Mouse (Mus musculus) embryonic facial prominence, embryonic 13.5 days (tissue): ENCODE data around the gene Gm11937. TPM values are rescaled to one million over a fixed set of nuclear protein-coding genes. Genes with fewer than 3 reads are reported as not detected.
"Not testable (repeated sequence)": the region's sequence is repeated elsewhere in the genome, so short reads cannot be mapped to it uniquely, and the experiment has no call there.

Experiments used
- ATAC-seq: fragments of 200-750 bp; cut with Nextera tagmentation; 2 replicates; pipeline ENCODE4 v1.8.0; 2017; ENCODE audit warnings: low read depth; ENCODE audit not compliant: insufficient number of reproducible peaks, insufficient read depth, low FRiP score, low TSS enrichment
- H3K27ac ChIP-seq: fragments of 300-500 bp; sonication (generic); 2 replicates; pipeline ENCODE4 v1.5.1; 2015; ENCODE audit warnings: moderate library complexity, mild to moderate bottlenecking, inconsistent platforms
- H3K27me3 ChIP-seq: fragments of 300-500 bp; sonication (generic); 2 replicates; pipeline ENCODE4 v1.6.1; 2015; ENCODE audit warnings: mild to moderate bottlenecking, inconsistent platforms
- H3K36me3 ChIP-seq: fragments of 300-500 bp; sonication (generic); 2 replicates; pipeline ENCODE4 v1.6.1; 2015; ENCODE audit warnings: mild to moderate bottlenecking, inconsistent platforms
- H3K4me1 ChIP-seq: fragments of 300-500 bp; sonication (generic); 2 replicates; pipeline ENCODE4 v1.6.1; 2015; ENCODE audit warnings: inconsistent platforms
- H3K4me2 ChIP-seq: fragments of 300-500 bp; sonication (generic); 2 replicates; pipeline ENCODE4 v1.6.1; 2015; ENCODE audit warnings: moderate library complexity, mild to moderate bottlenecking, inconsistent platforms
- H3K4me3 ChIP-seq: fragments of 300-500 bp; sonication (generic); 2 replicates; pipeline ENCODE4 v1.5.1; 2015; ENCODE audit warnings: mild to moderate bottlenecking, inconsistent platforms
- H3K9ac ChIP-seq: fragments of 300-500 bp; sonication (generic); 2 replicates; pipeline ENCODE4 v1.6.1; 2015; ENCODE audit warnings: mild to moderate bottlenecking, inconsistent platforms
- H3K9me3 ChIP-seq: fragments of 300-500 bp; sonication (generic); 2 replicates; pipeline ENCODE4 v1.6.1; 2016; ENCODE audit warnings: inconsistent platforms
- WGBS: fragments of 180-500 bp; shearing (Covaris S2); methylation state at CpG from one replicate; pipeline ENCODE4 v1.1.7; 2015; ENCODE audit warnings: mixed read lengths; 5-methylcytosine and 5-hydroxymethylcytosine counted together
- polyA plus RNA-seq: library from polyadenylated mRNA; unstranded; fragments of >200 nt; fragmentation: Nextera tagmentation; extraction: Ambion mirVana; gene quantifications from 2 replicates; pipeline ENCODE4 v1.2.1, GENCODE M21; 2015

Gene Gm11937
- polyA plus RNA-seq, 1 experiment from 2014 or later, result not detected

GRCm38 (mm10) chr11:99630890-99631289 lies 20.9 kb upstream of the Gm11937 start:
- WGBS, result 65% methylated on average over 3 of the region's 3 CpGs

DNA sequence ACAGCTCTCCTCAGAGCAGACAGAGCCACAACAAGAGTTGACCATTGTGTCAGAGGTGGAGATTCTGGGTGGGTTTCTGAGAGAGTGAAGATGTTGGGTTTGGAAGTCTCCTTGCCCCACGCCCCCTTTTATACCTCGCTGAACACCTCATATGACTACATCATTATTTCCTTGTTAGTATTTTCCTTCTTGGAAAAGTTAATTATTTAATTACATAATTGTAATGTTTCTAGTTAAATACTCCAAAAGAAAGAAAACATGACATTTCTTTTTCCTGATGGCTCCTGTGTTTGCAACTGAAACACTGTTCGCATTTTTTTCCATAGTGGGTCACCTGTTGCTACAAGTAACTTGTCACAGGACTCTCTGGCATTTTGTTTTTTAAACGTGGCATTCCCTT lies 18.1 kb upstream of the Gm11937 start, which contains the start of gene Krtap4-1:
TSS of gene Krtap4-1 (minus strand) at position 101 of the 400 bp plus-strand sequence.
- H3K36me3 ChIP-seq, result no peaks in the 10 kb centered on the region
- no peak within 1 kb of the TSS for H3K4me2 ChIP-seq
- no peaks in the 10 kb centered on the region for H3K27me3 ChIP-seq
- H3K9me3 ChIP-seq, result no peaks in the 10 kb centered on the region
- H3K9ac ChIP-seq, result no peak within 1 kb of the TSS
- no peak within 1 kb of the TSS for H3K27ac ChIP-seq
- H3K4me1 ChIP-seq, result no peaks in the 10 kb centered on the region
- ATAC-seq, result no peak
- H3K4me3 ChIP-seq, result no peak within 1 kb of the TSS
- WGBS, result 78% methylated on average over 4 of the region's 4 CpGs

More at GRCm38 (mm10) chr11:99630890-99631289, 20.9 kb upstream of the Gm11937 start:
- no peak overlapping the region for H3K4me2 ChIP-seq
- no peak overlapping the region for H3K9ac ChIP-seq
- peaks cover 6% of the 10 kb centered on the region for H3K27me3 ChIP-seq
- ATAC-seq, result no peak
- no peaks in the 10 kb centered on the region for H3K4me1 ChIP-seq
- H3K27ac ChIP-seq, result no peak overlapping the region
- no peaks in the 10 kb centered on the region for H3K9me3 ChIP-seq
- H3K36me3 ChIP-seq, result no peaks in the 10 kb centered on the region
- H3K4me3 ChIP-seq, result no peak overlapping the region

- WGBS, result 59% methylated on average over 2 of the region's 2 CpGs
- no peak within 1 kb of the TSS for H3K4me3 ChIP-seq
- ATAC-seq, result no peak
- no peak within 1 kb of the TSS for H3K4me2 ChIP-seq
- no peak within 1 kb of the TSS for H3K27ac ChIP-seq
- no peaks in the 10 kb centered on the region for H3K27me3 ChIP-seq
- H3K4me1 ChIP-seq, result no peaks in the 10 kb centered on the region
- H3K9me3 ChIP-seq, result no peaks in the 10 kb centered on the region
- no peaks in the 10 kb centered on the region for H3K36me3 ChIP-seq
- H3K9ac ChIP-seq, result no peak within 1 kb of the TSS
Observed at GRCm38 (mm10) chr11:99620335-99620734, 10.3 kb upstream of the Gm11937 start, which contains the start of gene Gm11562. Gm11562 (minus strand) TSS chr11:99620435.

DNA sequence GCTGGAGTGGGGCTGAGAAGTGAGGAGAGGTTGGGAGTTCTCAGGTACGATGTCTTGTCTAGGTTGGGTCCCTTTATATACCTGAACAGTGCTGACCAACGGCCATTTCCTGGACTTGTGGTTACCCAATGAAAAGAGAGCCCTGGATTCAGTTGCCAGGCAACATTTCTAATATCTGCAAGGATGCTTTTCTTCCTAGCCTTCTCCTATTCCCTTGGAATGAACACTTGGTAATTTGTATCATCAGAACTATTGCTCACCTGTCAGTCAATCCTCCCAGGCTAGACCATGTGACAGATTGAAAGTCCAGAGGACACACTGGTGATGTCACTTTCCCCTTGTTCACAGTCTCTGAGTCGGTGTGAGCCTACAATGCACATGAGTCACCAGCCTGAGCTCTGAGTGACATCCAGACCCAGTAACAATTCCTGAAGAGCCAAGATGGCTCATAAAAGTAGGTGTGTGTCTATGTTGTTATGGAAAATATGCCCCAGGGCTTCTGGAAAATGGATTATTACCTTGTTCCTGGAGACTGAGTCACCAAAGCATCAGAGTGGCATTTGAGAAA lies 4.9 kb upstream of the Gm11937 start, which contains the start of gene Krtap2-4:
TSS of gene Krtap2-4 (minus strand) at position 51 of the 568 bp plus-strand sequence.
- no peaks in the 10 kb centered on the region for H3K4me1 ChIP-seq
- WGBS, result 77% methylated on average over 3 of the region's 3 CpGs
- no peaks in the 10 kb centered on the region for H3K27me3 ChIP-seq
- no peak within 1 kb of the TSS for H3K4me2 ChIP-seq
- H3K4me3 ChIP-seq, result no peak within 1 kb of the TSS
- ATAC-seq, result no peak
- H3K36me3 ChIP-seq, result no peaks in the 10 kb centered on the region
- no peaks in the 10 kb centered on the region for H3K9me3 ChIP-seq
- H3K9ac ChIP-seq, result no peak within 1 kb of the TSS
- no peak within 1 kb of the TSS for H3K27ac ChIP-seq

- Histone ChIP-seq H3K36me3 (no peaks in the 10 kb centered on the region), H3K27me3 (no peaks in the 10 kb centered on the region), H3K27ac (no peak overlapping the region), H3K9ac (no peak overlapping the region), H3K4me1 (no peaks in the 10 kb centered on the region), H3K4me3 (no peak overlapping the region), H3K4me2 (no peak overlapping the region), H3K9me3 (no peaks in the 10 kb centered on the region)
- ATAC-seq, result no peak
- 59% methylated on average over 1 of the region's 1 CpGs for WGBS
Observed at GRCm38 (mm10) chr11:99609126-99609525, 863 bp downstream of the Gm11937 start.

DNA sequence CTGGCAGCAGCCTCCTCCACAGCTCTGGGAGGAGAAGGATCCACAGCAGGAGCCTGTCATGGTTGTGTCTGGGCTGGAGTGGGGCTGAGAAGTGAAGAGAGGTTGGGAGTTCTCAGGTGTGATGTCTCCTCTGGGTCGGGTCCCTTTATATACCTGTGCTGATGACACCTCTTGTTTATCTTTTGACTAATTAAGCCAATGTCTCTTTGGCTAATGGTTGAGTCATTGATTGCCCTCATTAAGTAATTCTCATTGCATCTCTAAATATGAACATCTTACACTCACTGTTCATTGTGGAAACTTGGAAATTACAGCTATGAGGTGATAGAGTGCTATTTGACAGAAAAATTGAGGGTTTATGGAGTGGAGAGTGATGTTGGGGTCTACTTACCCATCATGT lies 6.8 kb downstream of the Gm11937 start, which contains the start of gene Gm11938:
TSS of gene Gm11938 (minus strand) at position 101 of the 400 bp plus-strand sequence.
- not testable (repeated sequence) for H3K36me3 ChIP-seq, H3K27me3 ChIP-seq, H3K4me2 ChIP-seq, H3K4me3 ChIP-seq, H3K4me1 ChIP-seq, H3K9ac ChIP-seq, H3K9me3 ChIP-seq, H3K27ac ChIP-seq, ATAC-seq
- 71% methylated on average over 1 of the region's 1 CpGs for WGBS

GRCm38 (mm10) chr11:99597742-99598141 lies 12.2 kb downstream of the Gm11937 start, which contains the start of gene Krtap9-3:
Krtap9-3 (minus strand) TSS chr11:99598105.
- H3K4me1 ChIP-seq, H3K27me3 ChIP-seq, H3K9ac ChIP-seq, H3K4me2 ChIP-seq, H3K36me3 ChIP-seq, H3K4me3 ChIP-seq, ATAC-seq, H3K27ac ChIP-seq, H3K9me3 ChIP-seq: not testable (repeated sequence)
- WGBS, result 84% methylated on average over 6 of the region's 6 CpGs

DNA sequence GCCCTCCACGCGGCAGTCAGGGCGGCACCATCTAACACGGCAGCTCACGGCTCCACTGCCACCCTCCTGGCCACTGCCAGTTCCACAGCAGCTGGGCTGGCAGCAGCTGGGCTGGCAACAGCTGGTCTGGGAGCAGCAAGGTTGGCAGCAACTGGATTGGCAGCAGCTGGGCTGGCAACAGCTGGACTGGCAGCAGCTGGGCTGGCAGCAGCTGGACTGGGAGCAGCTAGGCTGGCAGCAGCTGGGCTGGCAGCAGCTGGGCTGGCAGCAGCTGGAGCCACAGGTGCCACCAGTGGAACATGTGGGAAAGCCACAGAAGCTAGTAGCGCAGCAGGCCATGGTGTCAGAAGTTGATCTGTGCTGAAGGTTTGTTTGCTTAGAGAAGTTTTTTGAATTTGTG lies 19.0 kb downstream of the Gm11937 start, which contains the start of gene Krtap1-3:
TSS of gene Krtap1-3 (minus strand) at position 359 of the 400 bp plus-strand sequence.
- Histone ChIP-seq H3K36me3 (no peaks in the 10 kb centered on the region), H3K4me1 (no peaks in the 10 kb centered on the region)
- ATAC-seq, result no peak

DNA sequence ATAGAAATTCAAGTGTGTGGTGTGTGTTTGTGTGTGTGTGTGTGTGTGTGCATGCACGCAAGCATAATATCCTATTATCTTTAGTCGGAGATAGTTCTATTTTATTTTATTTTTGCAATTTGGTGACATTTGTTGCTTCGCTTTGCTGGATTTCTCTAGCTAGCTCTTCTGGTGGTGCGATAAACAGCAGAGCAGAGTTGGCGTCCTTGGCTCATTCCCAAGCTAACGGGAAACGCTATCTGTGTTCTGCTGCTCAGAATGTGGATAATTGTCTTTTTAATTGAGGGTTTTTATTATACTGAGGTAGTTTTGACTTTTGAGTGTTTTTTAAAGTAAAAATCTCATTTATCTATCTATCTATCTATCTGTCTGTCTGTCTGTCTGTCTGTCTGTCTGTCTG lies 24.9 kb downstream of the Gm11937 start:
- WGBS, result 91% methylated on average over 7 of the region's 7 CpGs
- no peak for ATAC-seq
- Histone ChIP-seq H3K36me3 (no peaks in the 10 kb centered on the region), H3K27me3 (no peaks in the 10 kb centered on the region), H3K27ac (no peak overlapping the region), H3K4me3 (no peak overlapping the region), H3K9me3 (no peaks in the 10 kb centered on the region), H3K4me1 (no peaks in the 10 kb centered on the region), H3K9ac (no peak overlapping the region), H3K4me2 (no peak overlapping the region)

More for the DNA sequence above, 19.0 kb downstream of the Gm11937 start, which contains the start of gene Krtap1-3:
- Histone ChIP-seq H3K9me3 (no peaks in the 10 kb centered on the region), H3K9ac (no peak within 1 kb of the TSS), H3K27ac (no peak within 1 kb of the TSS), H3K4me3 (no peak within 1 kb of the TSS), H3K27me3 (no peaks in the 10 kb centered on the region), H3K4me2 (no peak within 1 kb of the TSS)
- 84% methylated on average over 6 of the region's 6 CpGs for WGBS

DNA sequence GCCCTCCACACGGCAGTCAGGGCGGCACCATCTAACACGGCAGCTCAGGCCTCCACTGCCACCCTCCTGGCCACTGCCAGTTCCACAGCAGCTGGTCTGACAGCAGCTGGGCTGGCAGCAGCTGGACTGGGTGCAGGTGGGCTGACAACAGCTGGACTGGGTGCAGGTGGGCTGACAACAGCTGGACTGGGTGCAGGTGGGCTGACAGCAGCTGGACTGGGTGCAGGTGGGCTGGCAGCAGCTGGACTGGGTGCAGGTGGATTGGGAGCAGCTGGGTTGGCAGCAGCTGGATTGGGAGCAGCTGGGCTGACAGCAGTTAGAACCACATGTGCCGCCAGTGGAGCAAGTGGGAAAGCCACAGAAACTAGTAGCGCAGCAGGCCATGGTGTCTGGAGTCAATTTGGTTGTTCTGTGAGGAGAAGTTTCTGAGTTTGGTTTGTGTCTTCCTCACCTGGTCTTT lies 26.7 kb downstream of the Gm11937 start, which contains the start of gene Krtap1-4:
TSS of gene Krtap1-4 (minus strand) at position 410 of the 460 bp plus-strand sequence.
- 71% methylated on average over 5 of the region's 5 CpGs for WGBS

DNA sequence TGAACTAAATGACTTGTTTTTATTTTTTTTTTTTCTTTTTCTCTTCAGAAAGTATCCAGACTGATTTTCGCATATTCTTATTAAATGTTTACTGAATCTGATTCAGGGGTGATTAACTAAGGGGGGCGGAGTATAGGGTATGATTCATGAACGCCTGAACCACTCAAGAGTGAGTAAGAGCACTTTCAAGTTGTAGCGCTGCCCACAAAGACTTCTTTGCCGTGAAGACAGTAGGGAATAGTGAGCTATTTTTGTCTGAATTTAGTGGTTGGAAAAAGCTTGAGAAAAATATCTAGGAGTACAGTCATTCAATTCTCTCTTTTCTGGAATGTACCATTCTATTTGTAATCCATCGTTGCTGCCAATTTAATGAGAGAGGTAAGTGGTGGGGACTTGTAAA lies 28.4 kb downstream of the Gm11937 start:
- ATAC-seq, result no peak
- no peak overlapping the region for H3K9ac ChIP-seq
- WGBS, result 79% methylated on average over 6 of the region's 6 CpGs
- H3K27ac ChIP-seq, result no peak overlapping the region
- H3K27me3 ChIP-seq, result no peaks in the 10 kb centered on the region
- no peaks in the 10 kb centered on the region for H3K36me3 ChIP-seq
- H3K9me3 ChIP-seq, result no peaks in the 10 kb centered on the region
- no peaks in the 10 kb centered on the region for H3K4me1 ChIP-seq
- no peak overlapping the region for H3K4me2 ChIP-seq
- H3K4me3 ChIP-seq, result no peak overlapping the region

More for the DNA sequence above, 26.7 kb downstream of the Gm11937 start, which contains the start of gene Krtap1-4:
- H3K9ac ChIP-seq, result no peak within 1 kb of the TSS
- ATAC-seq, result no peak
- H3K27ac ChIP-seq, result no peak within 1 kb of the TSS
- H3K27me3 ChIP-seq, result no peaks in the 10 kb centered on the region
- H3K36me3 ChIP-seq, result no peaks in the 10 kb centered on the region
- no peak within 1 kb of the TSS for H3K4me2 ChIP-seq
- no peaks in the 10 kb centered on the region for H3K9me3 ChIP-seq
- H3K4me3 ChIP-seq, result no peak within 1 kb of the TSS
- H3K4me1 ChIP-seq, result no peaks in the 10 kb centered on the region

DNA sequence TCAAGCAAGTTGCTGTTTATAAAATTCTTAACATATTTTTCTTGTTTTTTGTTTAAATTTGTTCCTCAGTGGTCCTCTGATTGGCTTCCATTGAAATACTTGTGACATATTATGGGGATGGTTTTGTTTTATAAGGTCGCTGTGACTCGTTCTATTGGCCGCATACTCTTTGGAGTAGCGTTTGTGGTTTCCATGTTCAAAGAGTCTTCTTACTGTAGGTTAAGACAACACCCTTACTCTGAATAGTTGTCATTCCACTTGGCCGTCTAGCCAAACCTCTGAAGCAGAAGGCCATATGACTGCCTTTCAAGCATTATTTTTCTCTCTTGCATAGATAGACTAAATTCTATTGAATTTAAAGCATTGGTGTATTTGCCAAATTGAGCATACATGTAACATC lies 28.9 kb downstream of the Gm11937 start:
- no peak overlapping the region for H3K9ac ChIP-seq
- H3K4me2 ChIP-seq, result no peak overlapping the region
- no peak overlapping the region for H3K4me3 ChIP-seq
- ATAC-seq, result no peak
- no peaks in the 10 kb centered on the region for H3K27me3 ChIP-seq
- H3K4me1 ChIP-seq, result no peaks in the 10 kb centered on the region
- no peaks in the 10 kb centered on the region for H3K9me3 ChIP-seq
- no peak overlapping the region for H3K27ac ChIP-seq
- H3K36me3 ChIP-seq, result no peaks in the 10 kb centered on the region
- 82% methylated on average over 5 of the region's 5 CpGs for whole genome bisulfite sequencing
